Mouse (Mus musculus) bone marrow, adult 2 months (tissue): ENCODE measurements around the gene Gpr27. TPM values are rescaled to one million over a fixed set of nuclear protein-coding genes. Genes with fewer than 3 reads are reported as not detected.

Experiments
- H3K27ac ChIP-seq: fragments of 200-500 bp; 2 replicates; pipeline ENCODE4 v1.5.1; 2012; ENCODE audit warnings: low read depth, mild to moderate bottlenecking, control low read depth, inconsistent platforms, low read length; ENCODE audit not compliant: control insufficient read depth, poor library complexity, insufficient read depth
- H3K4me1 ChIP-seq: fragments of 200-500 bp; 2 replicates; pipeline ENCODE4 v1.6.1; 2011; ENCODE audit warnings: low read length; ENCODE audit not compliant: control insufficient read depth, insufficient read depth
- H3K4me3 ChIP-seq: fragments of 200-500 bp; replicated peaks from 2 replicates; pipeline ENCODE3; 2011; ENCODE audit warnings: mild to moderate bottlenecking, low read depth, low read length, control low read depth; ENCODE audit not compliant: control insufficient read depth
- CTCF ChIP-seq: fragments of 200-500 bp; IDR thresholded peaks from 2 replicates; pipeline ENCODE4 v1.5.1; 2011; ENCODE audit warnings: low read length, control low read depth; ENCODE audit not compliant: control insufficient read depth, insufficient read depth
- POLR2A ChIP-seq: fragments of 200-500 bp; IDR thresholded peaks from 2 replicates; pipeline ENCODE4 v1.6.1; 2011; ENCODE audit warnings: low read depth, mild to moderate bottlenecking, control low read depth, low read length, borderline replicate concordance; ENCODE audit not compliant: control insufficient read depth
- WGBS: fragments of 180-500 bp; shearing (Covaris S2); methylation state at CpG from one replicate; pipeline ENCODE4 v1.1.7; 2018; 5-methylcytosine and 5-hydroxymethylcytosine counted together
- polyA plus RNA-seq: library from polyadenylated mRNA; stranded (reverse); fragments of >200 nt; gene quantifications from 2 replicates; pipeline ENCODE4 v1.2.4, GENCODE M21; 2011; ENCODE audit warnings: low replicate concordance; ENCODE audit not compliant: missing spikeins, insufficient read depth, insufficient read length

The Gpr27 gene
- polyA plus RNA-seq, 1 experiment: 1.7 TPM

DNA sequence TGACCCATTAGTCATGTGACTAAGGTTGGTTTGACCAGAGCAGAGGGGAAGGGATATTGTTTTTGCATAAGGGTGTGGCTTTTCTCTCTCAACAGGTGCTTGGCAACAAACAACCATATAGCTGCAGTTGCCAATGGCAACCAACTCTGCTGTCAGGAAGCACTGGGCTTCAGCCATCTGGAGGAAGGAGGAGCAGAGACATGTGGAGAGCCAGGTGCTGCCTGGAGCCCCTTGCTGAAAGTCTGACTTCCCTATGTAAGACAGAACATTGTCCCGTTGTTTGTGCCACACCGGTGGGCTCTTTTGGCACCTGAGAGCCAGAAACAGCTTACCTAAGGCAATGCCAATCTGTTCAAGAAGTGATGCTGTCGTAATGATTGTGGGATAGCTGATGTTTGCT lies 50.4 kb downstream of the Gpr27 start:
- no peak overlapping the region for H3K27ac ChIP-seq
- no peak for TF ChIP-seq POLR2A
- no peak for TF ChIP-seq CTCF
- 78% methylated on average over 3 of the region's 3 CpGs for WGBS
- H3K4me1 ChIP-seq: peaks cover 3% of the 10 kb centered on the region; the same call in 1 of the 2 replicates
- no peak overlapping the region for H3K4me3 ChIP-seq

Other genes with a start within 250 kb of the Gpr27 start
- gene Foxp1, start 170.0 kb upstream of the Gpr27 start, polyA plus RNA-seq: 46.2 and 93.7 TPM in 2 replicates
- 4.5 and 7.2 TPM in 2 replicates for gene Eif4e3, start 25.9 kb upstream of the Gpr27 start, polyA plus RNA-seq
- gene Gm20696, start 25.9 kb upstream of the Gpr27 start, polyA plus RNA-seq: 3.5 and 5.7 TPM in 2 replicates
- 2.2 TPM in 1 of 2 replicates, not detected in the other for gene Prok2, start 33.7 kb downstream of the Gpr27 start, polyA plus RNA-seq